Mouse (Mus musculus): Measurements from ENCODE around the gene Recql5. TPM values are rescaled to one million over a fixed set of nuclear protein-coding genes. Genes with fewer than 3 reads are reported as not detected.

Gene Recql5
- 19.7 and 22.0 TPM in 2 replicates for polyA plus RNA-seq (2015; fragmentation: Nextera tagmentation; extraction: Ambion mirVana)

DNA sequence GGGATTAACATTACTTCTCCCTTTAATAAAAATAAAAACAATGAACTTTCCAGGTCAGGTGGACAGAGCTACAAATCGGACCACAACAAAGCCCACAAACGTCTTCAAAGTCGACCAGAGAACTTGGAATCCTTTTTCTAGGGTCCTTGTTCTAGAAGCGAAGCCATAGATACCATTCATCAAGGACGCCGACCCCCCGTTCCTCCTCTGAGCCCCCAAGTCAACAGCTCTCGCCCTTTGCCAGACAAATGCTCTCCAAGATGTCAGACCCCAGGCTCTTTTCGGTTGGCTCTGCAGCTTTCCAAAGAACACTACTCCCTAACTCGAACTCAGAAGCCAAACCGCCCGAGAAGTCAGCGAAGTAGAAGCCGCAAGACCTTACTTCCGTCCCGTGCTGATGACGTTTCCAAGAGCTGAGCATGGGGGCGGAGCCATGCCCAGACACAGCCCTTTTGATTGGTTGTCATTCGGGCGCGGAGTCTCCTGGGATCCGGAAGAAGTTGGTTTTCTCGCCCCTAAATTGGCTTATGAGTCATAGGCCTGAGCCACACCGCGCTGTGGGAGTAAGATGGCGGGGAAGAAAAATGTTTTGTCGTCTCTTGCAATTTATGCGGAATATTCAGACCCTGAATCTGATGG, at the start of gene Recql5, which contains the start of gene Sap30bp:
Recql5 (minus strand) TSS at position 370 of the 639 bp plus-strand sequence.
Sap30bp (plus strand) TSS at position 175 of the 639 bp plus-strand sequence.
- Histone ChIP-seq H3K27me3 (replicated peaks) (no peaks in the 10 kb centered on the region), H3K4me2 (peak within 1 kb of the TSS; percentile 86), H3K4me3 (replicated peaks) (peak within 1 kb of the TSS; percentile 62), H3K4me1 (peaks cover 44% of the 10 kb centered on the region), H3K27ac (replicated peaks) (peak within 1 kb of the TSS; percentile 58), H3K9me3 (replicated peaks) (no peaks in the 10 kb centered on the region), H3K36me3 (peaks cover 25% of the 10 kb centered on the region), H3K9ac (replicated peaks) (peak within 1 kb of the TSS; percentile 55)
- WGBS: under 1% methylated on average over 28 of the region's 28 CpGs
- ATAC-seq (ENCODE audit: low FRiP score): peak; percentile 99

DNA sequence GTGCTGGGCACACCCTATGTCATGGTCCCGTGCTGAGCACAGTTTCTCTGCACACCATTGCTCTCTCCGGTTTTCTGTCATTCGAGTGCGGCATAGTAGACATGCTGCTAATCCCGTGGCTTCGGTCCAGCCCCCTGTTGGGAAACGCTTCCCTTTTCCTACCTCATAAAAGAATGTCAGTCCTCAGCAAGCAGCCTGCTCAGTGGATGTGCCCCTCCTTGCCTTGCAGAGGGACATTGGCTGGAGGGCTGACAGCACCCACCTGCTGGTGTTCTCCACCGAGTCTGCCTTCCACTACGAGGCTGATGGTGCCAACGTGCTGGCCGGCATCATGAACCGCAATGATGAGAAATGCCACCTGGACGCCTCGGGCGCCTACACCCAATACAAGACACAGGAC, 49.2 kb upstream of the Recql5 start:
- no peak overlapping the region for H3K27ac ChIP-seq (replicated peaks)
- no peak for ATAC-seq (ENCODE audit: low FRiP score)
- H3K27me3 ChIP-seq (replicated peaks): 0 out of 2 replicates have a peak, but pooled peaks cover 3% of the 10 kb centered on the region
- no peaks in the 10 kb centered on the region for H3K4me1 ChIP-seq
- no peaks in the 10 kb centered on the region for H3K9me3 ChIP-seq (replicated peaks)
- H3K4me2 ChIP-seq: no peak overlapping the region
- H3K4me3 ChIP-seq (replicated peaks): no peak overlapping the region
- no peaks in the 10 kb centered on the region for H3K36me3 ChIP-seq
- no peak overlapping the region for H3K9ac ChIP-seq (replicated peaks)
- 88% methylated on average over 15 of the region's 15 CpGs for WGBS

DNA sequence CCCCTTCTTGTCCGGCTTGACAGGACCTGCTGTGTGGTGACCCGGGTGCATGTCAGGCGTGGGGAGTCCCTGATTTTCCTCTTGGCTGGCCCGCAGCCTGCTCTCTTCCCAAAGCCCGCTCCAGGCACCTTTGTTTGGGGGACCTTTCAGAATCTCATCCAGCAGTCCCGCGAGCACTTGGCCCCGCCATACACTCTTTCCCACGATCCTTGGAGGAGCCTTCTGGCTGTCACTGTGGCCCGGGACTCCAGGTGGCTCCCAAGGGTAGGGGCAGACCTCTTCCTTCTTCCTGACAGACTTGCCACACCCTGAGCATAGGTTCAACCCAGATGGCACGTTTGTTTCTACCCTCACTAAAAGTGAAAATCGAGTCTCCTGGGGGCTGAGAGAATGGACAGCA, 42.3 kb upstream of the Recql5 start:
- peak overlapping the region; percentile 43 for H3K4me3 ChIP-seq (replicated peaks)
- peak overlapping the region; percentile 71 for H3K4me2 ChIP-seq
- H3K9ac ChIP-seq (replicated peaks): no peak overlapping the region
- H3K36me3 ChIP-seq: no peaks in the 10 kb centered on the region
- H3K9me3 ChIP-seq (replicated peaks): no peaks in the 10 kb centered on the region
- no peak for ATAC-seq (ENCODE audit: low FRiP score)
- peaks cover 11% of the 10 kb centered on the region for H3K4me1 ChIP-seq
- peaks cover 48% of the 10 kb centered on the region for H3K27me3 ChIP-seq (replicated peaks)
- 30% methylated on average over 12 of the region's 12 CpGs for WGBS
- no peak overlapping the region for H3K27ac ChIP-seq (replicated peaks)

DNA sequence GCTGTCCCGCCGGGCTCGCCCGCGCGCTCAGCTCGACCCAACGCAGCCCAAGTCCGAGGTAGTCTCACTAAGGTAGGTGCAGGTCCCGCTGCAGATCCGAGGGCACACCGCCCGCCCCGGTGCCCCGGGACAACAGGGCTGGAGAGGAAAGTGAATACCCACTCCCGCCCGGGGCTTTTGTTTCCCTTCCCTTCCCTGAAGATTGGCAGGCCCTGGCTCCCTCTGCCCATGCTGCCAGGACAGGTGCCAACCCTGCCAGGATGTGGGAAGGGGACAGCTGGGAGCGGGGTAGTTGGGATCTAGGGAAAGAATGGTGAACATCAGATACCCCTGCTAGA, 41.8 kb upstream of the Recql5 start:
- Histone ChIP-seq H3K9ac (replicated peaks) (0 out of 2 replicates have a peak overlapping the region, but pooled peaks have one; percentile 12), H3K4me3 (replicated peaks) (peak overlapping the region; percentile 43), H3K9me3 (replicated peaks) (no peaks in the 10 kb centered on the region), H3K4me2 (peak overlapping the region; percentile 71), H3K27ac (replicated peaks) (peak overlapping the region; percentile 20; the same call in 1 of the 2 replicates), H3K36me3 (no peaks in the 10 kb centered on the region), H3K4me1 (peaks cover 11% of the 10 kb centered on the region), H3K27me3 (replicated peaks) (peaks cover 48% of the 10 kb centered on the region)
- no peak for ATAC-seq (ENCODE audit: low FRiP score)
- WGBS: 3% methylated on average over 18 of the region's 18 CpGs

DNA sequence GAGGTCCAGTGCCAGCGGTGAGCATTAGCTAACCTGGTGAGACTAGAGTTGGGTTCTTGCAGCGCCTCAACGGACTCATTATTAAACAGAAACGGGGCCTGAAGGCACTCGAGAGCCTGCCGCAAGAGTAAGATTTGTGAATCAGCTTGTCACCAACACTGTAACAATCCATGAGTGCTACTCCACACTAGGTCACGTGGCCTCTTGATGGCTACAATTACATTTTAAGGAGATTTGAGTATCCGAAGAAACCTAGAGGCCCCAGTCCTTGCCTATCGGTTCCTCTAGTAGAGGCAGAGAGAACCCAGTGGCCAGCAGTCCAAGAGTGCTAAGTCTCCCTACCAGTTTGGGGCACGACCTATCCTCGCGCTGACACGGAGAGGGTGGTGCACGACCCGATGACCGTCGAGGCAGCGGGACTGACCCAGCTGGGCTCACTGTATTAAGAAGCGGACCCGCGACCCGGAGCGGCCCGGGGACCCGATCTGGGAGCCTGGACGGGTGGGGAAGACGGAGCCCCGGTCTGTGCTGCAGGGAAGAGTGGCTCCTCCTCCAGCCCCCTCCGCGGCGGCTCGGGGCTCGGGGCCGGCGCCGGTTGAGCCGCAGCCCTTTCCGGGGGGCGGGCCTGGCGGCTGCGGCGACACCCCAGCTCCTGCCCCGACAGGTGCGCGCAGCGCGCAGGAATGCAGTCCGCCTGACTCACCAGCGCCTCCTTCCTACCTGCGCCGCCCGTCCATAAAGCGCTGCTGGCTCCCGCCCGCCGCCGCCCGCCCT, 41.2 kb upstream of the Recql5 start, which contains the start of gene Itgb4:
Itgb4 (plus strand) TSS at position 401 of the 774 bp plus-strand sequence.
- peak within 1 kb of the TSS; percentile 43 for H3K4me3 ChIP-seq (replicated peaks)
- H3K27me3 ChIP-seq (replicated peaks): peaks cover 48% of the 10 kb centered on the region
- H3K4me1 ChIP-seq: peaks cover 11% of the 10 kb centered on the region
- H3K4me2 ChIP-seq: peak within 1 kb of the TSS; percentile 71
- H3K9ac ChIP-seq (replicated peaks): peak within 1 kb of the TSS; percentile 12; the same call in 1 of the 2 replicates
- H3K36me3 ChIP-seq: no peaks in the 10 kb centered on the region
- no peaks in the 10 kb centered on the region for H3K9me3 ChIP-seq (replicated peaks)
- peak within 1 kb of the TSS; percentile 20; the same call in 1 of the 2 replicates for H3K27ac ChIP-seq (replicated peaks)
- ATAC-seq (ENCODE audit: low FRiP score): no peak
- 10% methylated on average over 56 of the region's 58 CpGs for WGBS

- Histone ChIP-seq H3K36me3 (peaks cover 11% of the 10 kb centered on the region), H3K4me1 (peaks cover 11% of the 10 kb centered on the region)
- 71% methylated on average over 6 of the region's 6 CpGs for WGBS
Observed at GRCm38 (mm10) chr11:115971016-115971415, 37.7 kb upstream of the Recql5 start.

GRCm38 (mm10) chr11:115970006-115970673, 36.9 kb upstream of the Recql5 start:
- no peak overlapping the region for H3K27ac ChIP-seq (replicated peaks)
- H3K27me3 ChIP-seq (replicated peaks): peaks cover 23% of the 10 kb centered on the region
- H3K4me2 ChIP-seq: no peak overlapping the region
- H3K9me3 ChIP-seq (replicated peaks): no peaks in the 10 kb centered on the region
- 66% methylated on average over 15 of the region's 15 CpGs for WGBS
- peaks cover 11% of the 10 kb centered on the region for H3K4me1 ChIP-seq
- no peak overlapping the region for H3K4me3 ChIP-seq (replicated peaks)
- ATAC-seq (ENCODE audit: low FRiP score): no peak
- peaks cover 20% of the 10 kb centered on the region for H3K36me3 ChIP-seq
- no peak overlapping the region for H3K9ac ChIP-seq (replicated peaks)

More at GRCm38 (mm10) chr11:115971016-115971415, 37.7 kb upstream of the Recql5 start:
- Histone ChIP-seq H3K4me2 (no peak overlapping the region), H3K9ac (replicated peaks) (no peak overlapping the region), H3K9me3 (replicated peaks) (no peaks in the 10 kb centered on the region), H3K27me3 (replicated peaks) (peaks cover 32% of the 10 kb centered on the region), H3K27ac (replicated peaks) (no peak overlapping the region), H3K4me3 (replicated peaks) (no peak overlapping the region)
- no peak for ATAC-seq (ENCODE audit: low FRiP score)

DNA sequence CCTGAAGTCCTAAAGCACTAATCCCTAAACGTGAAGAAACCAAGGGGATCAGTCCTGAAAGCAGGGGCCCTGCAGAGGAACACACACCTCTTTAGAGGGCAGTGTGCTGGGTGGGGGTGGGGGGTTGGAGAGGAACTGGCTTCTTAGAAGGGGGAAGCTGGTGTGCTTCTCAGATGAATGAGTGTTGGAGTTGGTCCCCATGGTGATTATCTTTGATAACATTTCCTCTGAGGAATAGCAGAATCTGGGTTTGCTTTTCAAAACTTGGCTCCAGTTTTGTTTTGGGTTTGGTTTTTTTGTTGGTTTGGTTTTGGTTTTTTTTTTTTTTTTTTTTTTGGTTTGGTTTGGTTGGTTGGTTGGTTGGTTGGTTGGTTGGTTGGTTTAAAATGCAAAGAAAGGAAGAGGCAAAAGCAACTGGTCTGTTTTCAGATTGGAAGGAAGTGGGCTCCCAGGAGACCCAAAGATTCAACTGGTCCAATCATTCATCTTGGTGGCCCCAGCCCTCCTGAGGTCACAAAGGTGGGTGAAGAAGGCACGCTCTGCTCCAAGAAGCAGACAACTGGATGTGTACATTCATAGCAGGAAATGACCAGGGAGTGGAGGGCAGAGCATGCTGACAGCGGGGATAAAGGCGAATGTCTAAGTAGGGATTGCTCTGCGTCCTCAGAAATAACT, 35.6 kb upstream of the Recql5 start:
- no peak for ATAC-seq (ENCODE audit: low FRiP score)
- Histone ChIP-seq H3K4me1 (no peaks in the 10 kb centered on the region), H3K4me3 (replicated peaks) (no peak overlapping the region), H3K27ac (replicated peaks) (no peak overlapping the region), H3K9ac (replicated peaks) (no peak overlapping the region), H3K27me3 (replicated peaks) (peaks cover 11% of the 10 kb centered on the region), H3K9me3 (replicated peaks) (no peaks in the 10 kb centered on the region), H3K4me2 (no peak overlapping the region), H3K36me3 (peaks cover 32% of the 10 kb centered on the region)
- 74% methylated on average over 5 of the region's 5 CpGs for WGBS

- Histone ChIP-seq H3K4me2 (no peak overlapping the region), H3K4me1 (no peaks in the 10 kb centered on the region), H3K9me3 (replicated peaks) (no peaks in the 10 kb centered on the region), H3K9ac (replicated peaks) (no peak overlapping the region), H3K4me3 (replicated peaks) (no peak overlapping the region), H3K36me3 (peaks cover 69% of the 10 kb centered on the region), H3K27me3 (replicated peaks) (no peaks in the 10 kb centered on the region), H3K27ac (replicated peaks) (no peak overlapping the region)
- 81% methylated on average over 10 of the region's 10 CpGs for WGBS
- no peak for ATAC-seq (ENCODE audit: low FRiP score)
Observed at GRCm38 (mm10) chr11:115964977-115965604, 31.8 kb upstream of the Recql5 start.

GRCm38 (mm10) chr11:115962651-115963412, 29.6 kb upstream of the Recql5 start:
- Histone ChIP-seq H3K4me3 (replicated peaks) (no peak overlapping the region), H3K4me1 (peaks cover 1% of the 10 kb centered on the region; the same call in 1 of the 2 replicates), H3K9ac (replicated peaks) (no peak overlapping the region), H3K27ac (replicated peaks) (no peak overlapping the region), H3K9me3 (replicated peaks) (no peaks in the 10 kb centered on the region), H3K27me3 (replicated peaks) (no peaks in the 10 kb centered on the region), H3K4me2 (no peak overlapping the region), H3K36me3 (peaks cover 77% of the 10 kb centered on the region)
- 93% methylated on average over 9 of the region's 9 CpGs for WGBS
- ATAC-seq (ENCODE audit: low FRiP score): no peak

All from neural tube, embryonic 15.5 days (tissue).